Mouse (Mus musculus): Measurements from ENCODE around the gene Abhd6.

DNA sequence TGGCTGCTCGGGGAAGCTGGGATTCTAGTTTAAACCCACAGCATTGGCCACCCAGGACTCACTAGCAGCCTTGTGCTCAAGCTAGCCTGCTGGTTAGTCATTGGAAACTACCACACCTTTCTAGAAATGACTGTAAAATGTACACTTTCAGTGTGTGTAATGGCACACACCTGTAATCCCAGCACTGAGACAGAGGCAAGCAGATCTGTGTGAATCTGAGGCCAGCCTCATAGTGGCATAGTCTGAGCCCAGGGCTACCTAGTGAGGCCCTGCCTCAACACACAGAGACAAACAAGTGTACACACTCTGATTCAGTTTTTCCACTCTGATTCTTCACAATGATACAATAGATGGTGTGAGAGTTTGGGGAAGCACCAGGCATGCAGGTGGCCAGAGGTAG lies 13.3 kb upstream of the Abhd6 start:
- TF ChIP-seq CTCF (conservative IDR thresholded peaks at IDR 0.05; ENCODE audit: insufficient read depth, insufficient read length, low read depth, low read length) (no peak), POLR2A (IDR thresholded peaks at IDR 0.05; ENCODE audit: low read depth, low read length) (no peak)

Data from kidney, adult 2 months (tissue).